Comparison of ENCODE assay signal across 26 mouse cellular contexts in genomic region chr10:33123028-33123427, GRCm38 (mm10). TPM values are rescaled to one million over a fixed set of nuclear protein-coding genes. Genes with fewer than 3 reads are reported as not detected.
DNase-seq lines count a peak whose midpoint lies in the region; ATAC-seq and TF ChIP-seq lines count a peak whose summit lies in the region.
"Had no signal": no experiment of that assay in that cellular context is flagged by ENCODE, and none has a peak within 500 bp of the region (broad histone marks: within the 10 kb centered on the region; RNA-seq: fewer than 3 reads in every experiment).

No protein-coding gene starts in this region.

- H3K9me3 ChIP-seq in heart, embryonic 10.5 days: no peaks in the 10 kb centered on the region
- H3K9me3 ChIP-seq in heart, embryonic 12.5 days (replicated peaks): no peaks in the 10 kb centered on the region
- H3K9me3 ChIP-seq in heart, embryonic 15.5 days (replicated peaks): no peaks in the 10 kb centered on the region
- H3K9me3 ChIP-seq: embryonic facial prominence, embryonic 13.5 days; embryonic facial prominence, embryonic 15.5 days; forebrain, embryonic 10.5 days; forebrain, embryonic 12.5 days had no signal

- no peak overlapping the region for H3K9ac ChIP-seq in heart, embryonic 12.5 days
- H3K9ac ChIP-seq in heart, adult 2 months (ENCODE audit: low read depth, low read length): no peak overlapping the region
- no peak overlapping the region for H3K9ac ChIP-seq in heart, embryonic 15.5 days
- H3K9ac ChIP-seq: embryonic facial prominence, embryonic 13.5 days; embryonic facial prominence, embryonic 15.5 days; forebrain, embryonic 12.5 days had no signal

- no peak for TF ChIP-seq CTCF in heart, adult 2 months (IDR thresholded peaks at IDR 0.05)

- no peaks in the 10 kb centered on the region for H3K36me3 ChIP-seq in heart, embryonic 10.5 days
- H3K36me3 ChIP-seq in heart, embryonic 12.5 days: no peaks in the 10 kb centered on the region
- no peaks in the 10 kb centered on the region; the same call in 1 of the 2 replicates for H3K36me3 ChIP-seq in heart, adult 2 months (ENCODE audit: control insufficient read depth, insufficient read depth, low read length)
- H3K36me3 ChIP-seq in heart, embryonic 15.5 days: no peaks in the 10 kb centered on the region
- H3K36me3 ChIP-seq: embryonic facial prominence, embryonic 13.5 days; embryonic facial prominence, embryonic 15.5 days; forebrain, embryonic 10.5 days; forebrain, embryonic 12.5 days had no signal

- peaks cover 9% of the 10 kb centered on the region; the same call in 1 of the 2 replicates for H3K4me1 ChIP-seq in heart, embryonic 10.5 days
- H3K4me1 ChIP-seq in heart, embryonic 12.5 days (replicated peaks): peaks cover 5% of the 10 kb centered on the region
- no peaks in the 10 kb centered on the region for H3K4me1 ChIP-seq in heart, adult 2 months (ENCODE audit: control insufficient read depth, insufficient read depth, low read length)
- peaks cover 15% of the 10 kb centered on the region for H3K4me1 ChIP-seq in heart, embryonic 15.5 days (replicated peaks)
- H3K4me1 ChIP-seq: embryonic facial prominence, embryonic 13.5 days; embryonic facial prominence, embryonic 15.5 days; forebrain, embryonic 10.5 days; forebrain, embryonic 12.5 days had no signal

- peak; percentile 73; the same call in 1 of the 2 replicates for ATAC-seq in heart, embryonic 12.5 days (ENCODE audit: insufficient number of reproducible peaks, low FRiP score)
- peak; percentile 53; the same call in 1 of the 2 replicates for ATAC-seq in heart, embryonic 15.5 days (replicated peaks; ENCODE audit: insufficient number of reproducible peaks, insufficient read depth, low FRiP score, low read depth)
- ATAC-seq: forebrain, embryonic 14.5 days had no signal

- no peak overlapping the region for H3K4me3 ChIP-seq in heart, embryonic 10.5 days
- H3K4me3 ChIP-seq in heart, embryonic 12.5 days: no peak overlapping the region
- H3K4me3 ChIP-seq in heart, adult 2 months: no peak overlapping the region
- H3K4me3 ChIP-seq in heart, embryonic 15.5 days: no peak overlapping the region
- H3K4me3 ChIP-seq: embryonic facial prominence, embryonic 13.5 days; embryonic facial prominence, embryonic 15.5 days; erythroblast, embryonic 14.5 days; forebrain, embryonic 10.5 days; forebrain, embryonic 12.5 days had no signal

- TF ChIP-seq EP300 in heart, adult 2 months (IDR thresholded peaks at IDR 0.05; ENCODE audit: insufficient read depth, low read depth, low read length): no peak

- no peak overlapping the region for H3K27ac ChIP-seq in heart, embryonic 10.5 days
- peak overlapping the region; percentile 38; the same call in 1 of the 2 replicates for H3K27ac ChIP-seq in heart, embryonic 12.5 days (ENCODE audit: poor library complexity, severe bottlenecking)
- H3K27ac ChIP-seq in heart, adult 2 months: no peak overlapping the region
- no peak overlapping the region for H3K27ac ChIP-seq in heart, embryonic 15.5 days
- H3K27ac ChIP-seq: embryonic facial prominence, embryonic 13.5 days; embryonic facial prominence, embryonic 15.5 days; forebrain, embryonic 10.5 days; forebrain, embryonic 12.5 days had no signal

- no peak for TF ChIP-seq POLR2A in heart, adult 2 months (IDR thresholded peaks at IDR 0.05; ENCODE audit: insufficient read depth, low read depth, low read length)

- intact Hi-C loops in heart, adult 2 months (cut with DNase I): no loop called here
- intact Hi-C loops in heart, postnatal 14 days (cut with DNase I): no loop called here

- H3K79me2 ChIP-seq in heart, adult 2 months (replicated peaks; ENCODE audit: control insufficient read depth, insufficient read depth, low read length): no peaks in the 10 kb centered on the region

- 0 out of 2 replicates have a peak overlapping the region, but pooled peaks have one; percentile 13 for H3K4me2 ChIP-seq in heart, embryonic 12.5 days
- H3K4me2 ChIP-seq in heart, embryonic 15.5 days: no peak overlapping the region
- H3K4me2 ChIP-seq: embryonic facial prominence, embryonic 13.5 days; embryonic facial prominence, embryonic 15.5 days; forebrain, embryonic 12.5 days had no signal

- DNase-seq in heart, embryonic 10.5 days (ENCODE audit: low spot score): peak; percentile 77
- DNase-seq in heart, postnatal 4 days: no peak
- DNase-seq in heart, adult 2 months: no peak
- no peak for DNase-seq in heart, postnatal 14 days
- DNase-seq: adrenal gland, adult 2 months; adrenal gland, postnatal 10 days; adrenal gland, postnatal 25 days; cerebellum, adult 11 months; cerebellum, adult 18-20 months; cerebellum, adult 8-10 months; cerebellum, adult 9-11 months; cerebellum, postnatal 14 days; cerebellum, postnatal 36 days; embryo, embryonic 11 days had no signal

- H3K27me3 ChIP-seq in heart, embryonic 10.5 days (ENCODE audit: insufficient read depth, poor library complexity, severe bottlenecking): no peaks in the 10 kb centered on the region
- no peaks in the 10 kb centered on the region for H3K27me3 ChIP-seq in heart, embryonic 12.5 days (replicated peaks)
- no peaks in the 10 kb centered on the region for H3K27me3 ChIP-seq in heart, adult 2 months (ENCODE audit: control insufficient read depth, insufficient read depth, low read length)
- no peaks in the 10 kb centered on the region for H3K27me3 ChIP-seq in heart, embryonic 15.5 days
- H3K27me3 ChIP-seq: embryonic facial prominence, embryonic 13.5 days; embryonic facial prominence, embryonic 15.5 days; forebrain, embryonic 12.5 days had no signal

RNA-seq across cellular contexts. Expression of gene Trdn, which starts 42.7 kb away (rescaled TPM):
- 64.7 and 130 TPM in 2 replicates for polyA plus RNA-seq in heart, embryonic 10.5 days (2016; fragmentation: Nextera tagmentation; extraction: Ambion mirVana)
- 100 to 1,000 TPM; 247 to 271 TPM for total RNA-seq in heart, postnatal 4 days (2021)
- 196 and 209 TPM in 2 replicates for polyA plus RNA-seq in heart, embryonic 12.5 days (2016; fragmentation: Nextera tagmentation; extraction: Ambion mirVana)
- 100 to 1,000 TPM; 277 to 331 TPM for total RNA-seq in heart, adult 2 months (2021)
- 107 and 194 TPM in 2 replicates for polyA plus RNA-seq in heart, adult 2 months (2012; rRNA removed)
- 196 and 308 TPM in 2 replicates for polyA plus RNA-seq in heart, embryonic 15.5 days (2015; fragmentation: Nextera tagmentation; extraction: Ambion mirVana)
- total RNA-seq in heart, postnatal 14 days (2021): 100 to 1,000 TPM; 328 to 341 TPM
- total RNA-seq: adrenal gland, adult 2 months; adrenal gland, postnatal 25 days; common myeloid progenitor, adult 5-6 weeks; ES-E14; MEL had no signal
- polyA plus RNA-seq: adrenal gland, adult 2 months; brain, embryonic 14.5 days; erythroblast, embryonic 14.5 days; forebrain, embryonic 10.5 days; forebrain, embryonic 14.5 days had no signal
